Mouse (Mus musculus) ES-E14 (cell line): ENCODE data around the gene Cse1l.

ENCODE experiments used
- CHD2 ChIP-seq: IDR thresholded peaks from 2 replicates; pipeline ENCODE4 v1.6.1; 2014; ENCODE audit warnings: mild to moderate bottlenecking, low read depth, low read length, inconsistent platforms
- HCFC1 ChIP-seq: IDR thresholded peaks from 2 replicates; pipeline ENCODE4 v1.6.1; 2012; ENCODE audit warnings: low read length, inconsistent platforms, borderline replicate concordance; ENCODE audit not compliant: insufficient read depth
- MAFK ChIP-seq: IDR thresholded peaks from 2 replicates; pipeline ENCODE4 v1.6.1; 2014; ENCODE audit warnings: mild to moderate bottlenecking, low read depth, low read length, inconsistent platforms; ENCODE audit not compliant: insufficient read depth
- ZC3H11A ChIP-seq: IDR thresholded peaks from 2 replicates; pipeline ENCODE4 v1.6.1; 2012; ENCODE audit warnings: low read depth, mild to moderate bottlenecking, inconsistent platforms, low read length, borderline replicate concordance
- ZNF384 ChIP-seq: IDR thresholded peaks from 2 replicates; pipeline ENCODE4 v1.6.1; 2012; ENCODE audit warnings: low read depth, low read length, inconsistent platforms

GRCm38 (mm10) chr2:166905711-166906522, at the start of gene Cse1l:
- TF ChIP-seq CHD2 (peak; percentile 74), MAFK (no peak), ZC3H11A (peak; percentile 14; the same call in 1 of the 2 replicates), HCFC1 (0 out of 2 replicates have a peak, but pooled peaks have one; percentile 51), ZNF384 (no peak)
